Mouse (Mus musculus) embryonic facial prominence, embryonic 14.5 days (tissue): ENCODE results near the gene 1110032A03Rik. TPM values are rescaled to one million over a fixed set of nuclear protein-coding genes. Genes with fewer than 3 reads are reported as not detected.
A peak's percentile ranks its signal among the peaks of the same experiment; 100 is the strongest.

Source experiments
- ATAC-seq: fragments of 200-750 bp; cut with Nextera tagmentation; 2 replicates; pipeline ENCODE4 v1.8.0; 2017; ENCODE audit warnings: low read depth, moderate number of reproducible peaks, moderate TSS enrichment
- DNase-seq: peaks from one replicate; pipeline ENCODE4 v3.0.0-alpha.2; 2015; ENCODE audit warnings: low spot score
- H3K27ac ChIP-seq: fragments of 300-500 bp; sonication (generic); replicated peaks from 2 replicates; pipeline ENCODE4 v1.5.1; 2014; ENCODE audit warnings: low read depth, mild to moderate bottlenecking, low read length, moderate library complexity
- H3K27me3 ChIP-seq: fragments of 300-500 bp; sonication (generic); replicated peaks from 2 replicates; pipeline ENCODE4 v1.6.1; 2014; ENCODE audit warnings: low read length; ENCODE audit not compliant: control insufficient read depth, insufficient read depth
- H3K36me3 ChIP-seq: fragments of 300-500 bp; sonication (generic); 2 replicates; pipeline ENCODE4 v1.6.1; 2014; ENCODE audit warnings: low read length, mixed read lengths; ENCODE audit not compliant: control insufficient read depth, insufficient read depth
- H3K4me1 ChIP-seq: fragments of 300-500 bp; sonication (generic); 2 replicates; pipeline ENCODE4 v1.6.1; 2014; ENCODE audit warnings: antibody characterized with exemption, low read length; ENCODE audit not compliant: control insufficient read depth, insufficient read depth
- H3K4me2 ChIP-seq: fragments of 300-500 bp; sonication (generic); 2 replicates; pipeline ENCODE4 v1.6.1; 2014; ENCODE audit warnings: low read depth, mild to moderate bottlenecking, low read length, moderate library complexity, mixed read lengths
- H3K4me3 ChIP-seq: fragments of 300-500 bp; sonication (generic); 2 replicates; pipeline ENCODE4 v1.5.1; 2014; ENCODE audit warnings: low read depth, mild to moderate bottlenecking, low read length
- H3K9ac ChIP-seq: fragments of 300-500 bp; sonication (generic); 2 replicates; pipeline ENCODE4 v1.6.1; 2014; ENCODE audit warnings: low read depth, mild to moderate bottlenecking, low read length, moderate library complexity, mixed read lengths
- H3K9me3 ChIP-seq: fragments of 300-500 bp; sonication (generic); 2 replicates; pipeline ENCODE4 v1.6.1; 2016; ENCODE audit warnings: low read length; ENCODE audit not compliant: control insufficient read depth
- WGBS: fragments of 180-500 bp; shearing (Covaris S2); extraction: QIAGEN DNeasy Blood & Tissue Kit; methylation state at CpG from one replicate; pipeline ENCODE4 v1.1.7; 2014; 5-methylcytosine and 5-hydroxymethylcytosine counted together
- polyA plus RNA-seq: library from polyadenylated mRNA; unstranded; fragments of >200 nt; fragmentation: Nextera tagmentation; extraction: Ambion mirVana; gene quantifications from 2 replicates; pipeline ENCODE4 v1.2.1, GENCODE M21; 2014

1110032A03Rik gene
- polyA plus RNA-seq, 1 experiment from 2014 or later = 41.2 TPM

GRCm38 (mm10) chr9:50796776-50797175, 21.5 kb upstream of the 1110032A03Rik start:
- WGBS = 89% methylated on average over 8 of the region's 8 CpGs

GRCm38 (mm10) chr9:50795266-50795665, 19.9 kb upstream of the 1110032A03Rik start:
- Histone ChIP-seq H3K27me3 (no peaks in the 10 kb centered on the region), H3K4me1 (no peaks in the 10 kb centered on the region), H3K4me3 (no peak overlapping the region), H3K4me2 (no peak overlapping the region), H3K36me3 (peaks cover 70% of the 10 kb centered on the region), H3K9me3 (no peaks in the 10 kb centered on the region), H3K27ac (no peak overlapping the region), H3K9ac (no peak overlapping the region)
- DNase-seq (no peak), ATAC-seq (no peak)
- 84% methylated on average over 3 of the region's 3 CpGs for WGBS

More at GRCm38 (mm10) chr9:50796776-50797175, 21.5 kb upstream of the 1110032A03Rik start:
- Histone ChIP-seq H3K4me3 (no peak overlapping the region), H3K9ac (no peak overlapping the region), H3K9me3 (no peaks in the 10 kb centered on the region), H3K4me2 (no peak overlapping the region), H3K27ac (no peak overlapping the region), H3K4me1 (no peaks in the 10 kb centered on the region), H3K36me3 (peaks cover 73% of the 10 kb centered on the region), H3K27me3 (no peaks in the 10 kb centered on the region)
- no peak for ATAC-seq
- DNase-seq = no peak

- no peaks in the 10 kb centered on the region for H3K4me1 ChIP-seq
- no peak overlapping the region for H3K4me2 ChIP-seq
- no peak for DNase-seq
- ATAC-seq = no peak
- H3K36me3 ChIP-seq = peaks cover 87% of the 10 kb centered on the region
- 71% methylated on average over 2 of the region's 2 CpGs for WGBS
- no peaks in the 10 kb centered on the region for H3K27me3 ChIP-seq
- no peak overlapping the region for H3K9ac ChIP-seq
- no peak overlapping the region for H3K4me3 ChIP-seq
- H3K27ac ChIP-seq = no peak overlapping the region
- no peaks in the 10 kb centered on the region for H3K9me3 ChIP-seq
These were observed 6.8 kb upstream of the 1110032A03Rik start for GRCm38 (mm10) chr9:50782155-50782554.

GRCm38 (mm10) chr9:50776162-50776760, 941 bp upstream of the 1110032A03Rik start:
- ATAC-seq (no peak), DNase-seq (no peak)
- Histone ChIP-seq H3K4me3 (peak overlapping the region; percentile 95), H3K9me3 (no peaks in the 10 kb centered on the region), H3K4me2 (peak overlapping the region; percentile 83), H3K9ac (peak overlapping the region; percentile 93), H3K27me3 (no peaks in the 10 kb centered on the region), H3K4me1 (peaks cover 15% of the 10 kb centered on the region; the same call in 1 of the 2 replicates), H3K36me3 (peaks cover 48% of the 10 kb centered on the region), H3K27ac (0 out of 2 replicates have a peak overlapping the region, but pooled peaks have one; percentile 90)
- WGBS = 63% methylated on average over 11 of the region's 11 CpGs

- Histone ChIP-seq H3K9me3 (no peaks in the 10 kb centered on the region), H3K27me3 (no peaks in the 10 kb centered on the region), H3K9ac (peak overlapping the region; percentile 93), H3K4me3 (peak overlapping the region; percentile 95), H3K4me2 (peak overlapping the region; percentile 83), H3K36me3 (peaks cover 45% of the 10 kb centered on the region), H3K4me1 (peaks cover 15% of the 10 kb centered on the region; the same call in 1 of the 2 replicates), H3K27ac (peak overlapping the region; percentile 90)
- peak; percentile 19 for DNase-seq
- ATAC-seq = peak; percentile 48
- under 1% methylated on average over 17 of the region's 30 CpGs for WGBS
These were observed 374 bp upstream of the 1110032A03Rik start for GRCm38 (mm10) chr9:50775662-50776126.

GRCm38 (mm10) chr9:50774026-50774462, 1.3 kb downstream of the 1110032A03Rik start:
- Histone ChIP-seq H3K4me1 (peaks cover 19% of the 10 kb centered on the region), H3K27me3 (no peaks in the 10 kb centered on the region), H3K4me2 (peak overlapping the region; percentile 83), H3K27ac (0 out of 2 replicates have a peak overlapping the region, but pooled peaks have one; percentile 90), H3K9me3 (no peaks in the 10 kb centered on the region), H3K9ac (peak overlapping the region; percentile 93; the same call in 1 of the 2 replicates), H3K4me3 (peak overlapping the region; percentile 95), H3K36me3 (peaks cover 32% of the 10 kb centered on the region)
- DNase-seq = no peak
- ATAC-seq = no peak
- WGBS = 74% methylated on average over 4 of the region's 4 CpGs

- Histone ChIP-seq H3K27me3 (no peaks in the 10 kb centered on the region), H3K4me2 (no peak overlapping the region), H3K36me3 (peaks cover 17% of the 10 kb centered on the region; the same call in 1 of the 2 replicates), H3K4me1 (peaks cover 13% of the 10 kb centered on the region; the same call in 1 of the 2 replicates), H3K4me3 (no peak overlapping the region), H3K27ac (no peak overlapping the region), H3K9ac (no peak overlapping the region), H3K9me3 (no peaks in the 10 kb centered on the region)
- DNase-seq = no peak
- 83% methylated on average over 2 of the region's 2 CpGs for WGBS
- no peak for ATAC-seq
These were observed 5.3 kb downstream of the 1110032A03Rik start for GRCm38 (mm10) chr9:50770011-50770410.

- Histone ChIP-seq H3K36me3 (peaks cover 17% of the 10 kb centered on the region; the same call in 1 of the 2 replicates), H3K27me3 (no peaks in the 10 kb centered on the region), H3K9ac (peak within 1 kb of the TSS; percentile 70), H3K27ac (peak within 1 kb of the TSS; percentile 91), H3K4me2 (peak within 1 kb of the TSS; percentile 69), H3K4me1 (peaks cover 6% of the 10 kb centered on the region; the same call in 1 of the 2 replicates), H3K9me3 (no peaks in the 10 kb centered on the region), H3K4me3 (peak within 1 kb of the TSS; percentile 60)
- 5% methylated on average over 41 of the region's 59 CpGs for WGBS
- peak; percentile 96 for ATAC-seq
- peak; percentile 99 for DNase-seq
These were observed 7.0 kb downstream of the 1110032A03Rik start, which contains the start of gene Fdxacb1 for GRCm38 (mm10) chr9:50768107-50769002. Fdxacb1 (plus strand) TSS chr9:50768236.
